Mouse (Mus musculus) kidney, adult 2 months (tissue): ENCODE measurements around the gene Glis3.

Source experiments
- CTCF ChIP-seq: fragments of 200-500 bp; conservative IDR thresholded peaks from 2 replicates; pipeline ENCODE4 v1.5.1; 2011; ENCODE audit warnings: low read depth, mild to moderate bottlenecking, control low read depth, low read length, moderate library complexity, mixed read lengths; ENCODE audit not compliant: insufficient read depth, insufficient read length
- POLR2A ChIP-seq: fragments of 200-500 bp; IDR thresholded peaks from one replicate; pipeline ENCODE4 v1.6.1; 2011; ENCODE audit warnings: low read depth, low read length, control low read depth

GRCm38 (mm10) chr19:28448811-28449210 is 231.1 kb downstream of the Glis3 start:
- no peak for TF ChIP-seq CTCF
- no peak for TF ChIP-seq POLR2A
